Mouse (Mus musculus): ENCODE measurements around the gene H2-M2.
"Not testable (repeated sequence)": the region's sequence is repeated elsewhere in the genome, so short reads cannot be mapped to it uniquely, and the experiment has no call there.

H2-M2 gene

DNA sequence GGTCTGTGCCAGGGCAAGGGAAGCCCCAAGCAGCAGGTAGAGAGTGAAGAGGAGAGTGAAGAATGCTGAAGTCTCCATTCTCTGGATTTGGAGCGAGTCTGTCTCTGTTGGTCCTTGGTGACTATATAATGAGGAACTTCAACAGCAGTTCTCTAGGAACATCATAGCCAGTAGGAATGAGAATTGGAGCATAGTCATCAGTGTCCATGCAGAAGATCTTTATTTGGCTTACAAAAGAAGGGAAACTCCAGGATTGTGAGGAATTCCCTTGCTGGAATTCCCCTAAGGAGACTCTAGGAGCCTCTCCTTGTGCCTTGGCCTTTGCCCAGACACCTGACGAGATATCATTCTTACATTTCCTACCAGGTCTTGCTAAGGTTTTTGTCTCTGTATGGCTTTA, at the start of gene H2-M2:
H2-M2 (minus strand) TSS at position 101 of the 400 bp plus-strand sequence.
- no peak for DNase-seq (ENCODE audit: low read depth)

DNA sequence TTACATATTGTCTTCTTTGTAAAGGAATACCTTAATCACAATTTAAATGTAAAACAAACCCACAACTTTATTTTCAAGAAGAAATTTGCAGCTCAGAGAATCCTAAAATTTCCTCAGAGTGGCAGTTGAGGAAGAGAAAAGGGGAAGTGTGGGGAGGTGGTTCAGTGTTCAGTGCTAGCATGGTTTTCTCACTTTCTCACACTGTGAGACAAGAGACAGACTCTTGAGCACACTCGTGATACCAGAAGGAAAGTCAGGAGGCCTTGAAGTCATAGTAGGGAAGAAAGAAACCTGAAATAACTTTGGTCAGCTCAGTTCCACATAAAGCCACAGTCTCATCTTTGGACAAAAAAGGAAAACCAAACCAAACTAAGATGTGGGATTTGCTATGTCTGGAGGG, 42.1 kb upstream of the H2-M2 start:
- not testable (repeated sequence) for DNase-seq (ENCODE audit: low read depth)

DNA sequence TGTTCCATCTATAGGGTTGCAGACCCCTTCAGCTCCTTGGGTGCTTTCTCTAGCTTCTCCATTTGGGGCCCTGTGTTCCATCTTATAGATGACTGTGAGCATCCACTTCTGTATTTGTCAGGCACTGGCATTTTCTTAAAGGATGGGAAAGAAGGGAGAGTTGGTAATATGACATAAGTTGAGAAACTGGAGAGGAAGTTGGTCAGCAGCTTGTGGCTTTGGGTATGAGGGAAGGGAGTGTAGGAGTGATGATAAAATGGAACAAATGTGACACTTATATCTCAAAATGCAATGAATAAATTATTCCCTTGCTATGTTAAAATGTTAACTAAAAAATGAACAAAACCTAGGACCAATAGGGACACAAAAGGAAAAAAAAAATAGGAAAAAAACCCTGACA, 41.3 kb upstream of the H2-M2 start:
- not testable (repeated sequence) for DNase-seq (ENCODE audit: low read depth)

DNA sequence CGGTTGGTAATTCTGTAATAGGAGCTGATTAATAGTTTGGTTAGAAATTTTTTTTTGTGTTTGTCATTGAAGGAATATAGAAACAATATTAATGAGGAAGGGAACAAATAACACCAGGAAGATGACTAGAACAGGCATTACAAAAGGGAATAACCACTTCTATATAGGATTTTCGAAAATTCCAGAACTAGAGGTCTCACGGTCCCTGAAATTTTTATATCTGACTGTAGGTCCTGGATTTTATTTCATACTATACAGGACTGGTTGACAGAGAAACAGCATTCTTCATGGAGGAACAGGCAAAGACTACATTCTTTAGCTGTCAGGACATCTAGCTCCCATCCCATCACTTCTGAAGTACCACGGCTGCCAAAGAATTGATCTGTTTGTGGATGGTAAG, 24.4 kb upstream of the H2-M2 start, which contains the start of gene Olfr111:
Olfr111 (plus strand) TSS at position 301 of the 400 bp plus-strand sequence.
- DNase-seq (ENCODE audit: low read depth) = no peak

DNA sequence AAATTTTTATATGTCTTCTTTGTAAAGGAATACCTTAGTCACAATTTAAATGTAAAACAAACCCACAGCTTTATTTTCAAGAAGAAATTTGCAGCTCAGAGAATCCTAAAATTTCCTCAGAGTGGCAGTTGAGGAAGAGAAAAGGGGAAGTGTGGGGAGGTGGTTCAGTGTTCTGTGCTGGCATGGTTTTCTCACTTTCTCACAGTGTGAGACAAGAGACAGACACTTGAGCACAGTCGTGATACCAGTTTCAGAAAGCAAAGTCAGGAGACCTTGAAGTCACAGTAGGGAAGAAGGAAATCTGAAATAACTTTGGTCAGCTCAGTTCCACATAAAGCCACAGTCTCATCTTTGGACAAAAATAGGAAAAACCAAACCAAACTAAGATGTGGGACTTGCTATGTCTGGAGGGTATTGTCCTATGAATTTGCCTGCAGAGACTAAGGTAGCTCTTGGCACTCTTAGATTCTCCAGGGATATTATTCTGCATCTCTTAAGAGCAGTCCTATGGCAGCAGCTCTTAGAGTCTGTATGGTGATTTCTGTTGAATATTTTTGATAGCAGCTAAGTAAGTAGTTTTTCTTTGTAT, 8.7 kb upstream of the H2-M2 start, which contains the start of gene Olfr110:
Olfr110 (plus strand) TSS at position 539 of the 589 bp plus-strand sequence.
- no peak for DNase-seq (ENCODE audit: low read depth)

DNA sequence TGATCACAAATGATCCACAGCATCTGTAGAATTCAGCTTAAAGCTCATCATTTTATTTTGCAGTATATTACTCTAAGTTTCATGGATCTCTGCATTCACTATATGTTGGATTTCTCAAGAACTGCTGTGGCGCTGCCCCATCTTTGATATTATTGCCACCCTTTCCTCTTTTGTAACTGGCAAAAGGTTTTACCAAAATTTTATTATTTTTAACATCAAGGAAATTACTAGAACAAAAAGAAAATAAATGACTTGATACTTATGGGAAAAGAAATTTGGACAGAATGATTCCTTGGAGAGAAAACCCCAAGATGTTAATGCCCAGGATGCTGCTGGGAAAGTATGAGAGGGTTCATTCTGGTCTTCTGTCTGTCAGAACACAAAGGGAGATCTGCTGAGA, 24.7 kb downstream of the H2-M2 start, which contains the start of gene Olfr109:
Olfr109 (plus strand) TSS at position 301 of the 400 bp plus-strand sequence.
- no peak for DNase-seq (ENCODE audit: low read depth)

DNA sequence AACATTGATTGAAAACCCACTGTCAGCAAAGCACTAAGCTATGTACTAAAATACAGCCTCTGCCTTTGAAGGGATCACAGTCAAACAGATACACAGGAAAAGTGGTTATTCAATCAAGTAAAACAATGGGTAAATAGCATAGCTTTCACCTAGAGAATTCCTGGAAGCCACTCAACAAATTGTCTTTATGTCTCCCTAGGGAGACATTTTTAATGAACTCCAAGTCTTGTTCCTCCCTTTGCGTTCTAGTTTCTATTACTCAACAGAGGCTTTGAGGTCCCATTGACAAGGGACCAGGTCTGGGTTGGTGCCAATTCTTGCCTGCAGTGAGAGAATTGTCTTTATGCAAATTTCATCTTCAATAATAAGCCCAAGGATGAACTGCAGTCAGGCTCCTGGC, 38.2 kb downstream of the H2-M2 start, which contains the start of gene Olfr108:
Olfr108 (plus strand) TSS at position 301 of the 400 bp plus-strand sequence.
- no peak for DNase-seq (ENCODE audit: low read depth)

Measured in induced T-regulatory cell, adult 2 months (primary cell).